Mouse (Mus musculus) megakaryocyte progenitor cell, adult 5-6 weeks (primary cell): ENCODE results near the gene Samd4b. TPM values are rescaled to one million over a fixed set of nuclear protein-coding genes. Genes with fewer than 3 reads are reported as not detected.

Experiments used
- ATAC-seq: replicated peaks from 2 replicates; pipeline ENCODE4 v1.8.0; 2016; ENCODE audit warnings: mild to moderate bottlenecking, moderate TSS enrichment, inconsistent platforms; ENCODE audit not compliant: poor library complexity
- total RNA-seq, 2 experiments: library from RNA; stranded (forward) in 1 of 2; stranded (reverse) in 1 of 2; fragments of 157-497, 149-512 nt in 1 of 2; fragments of 200-1000 nt in 1 of 2; gene quantifications; 2 replicates each; pipeline versions ENCODE4 v1.2.3 to v1.2.4; 2015 to 2017

Gene Samd4b
- total RNA-seq (2015) (20.7 TPM in 2 replicates), total RNA-seq (2017) (2.7 and 4.3 TPM in 2 replicates)

- ATAC-seq, result peak; percentile 95
Measured at GRCm38 (mm10) chr7:28597642-28598446, at the start of gene Samd4b, which contains the start of gene Pak4. Gene Samd4b (minus strand): TSS chr7:28598144. Gene Pak4 (minus strand): TSS chr7:28598185.

GRCm38 (mm10) chr7:28647016-28647415, 49.1 kb upstream of the Samd4b start:
- ATAC-seq, result 0 out of 2 replicates have a peak, but pooled peaks have one; percentile 23

- peak; percentile 42 for ATAC-seq
Measured at GRCm38 (mm10) chr7:28645947-28646475, 48.1 kb upstream of the Samd4b start.

- no peak for ATAC-seq
Measured at GRCm38 (mm10) chr7:28645366-28645765, 47.4 kb upstream of the Samd4b start.

- ATAC-seq, result no peak
Measured at GRCm38 (mm10) chr7:28641546-28641945, 43.6 kb upstream of the Samd4b start.

- ATAC-seq, result no peak
Measured at GRCm38 (mm10) chr7:28637511-28637910, 39.6 kb upstream of the Samd4b start.

- ATAC-seq, result no peak
Measured at GRCm38 (mm10) chr7:28634128-28634527, 36.2 kb upstream of the Samd4b start.

GRCm38 (mm10) chr7:28631073-28631472, 33.1 kb upstream of the Samd4b start, which contains the start of gene Acp7:
Gene Acp7 (minus strand): TSS chr7:28631332.
- no peak for ATAC-seq

GRCm38 (mm10) chr7:28624791-28625190, 26.8 kb upstream of the Samd4b start:
- ATAC-seq, result no peak

- no peak for ATAC-seq
Measured at GRCm38 (mm10) chr7:28619098-28619715, 21.3 kb upstream of the Samd4b start.

- ATAC-seq, result no peak
Measured at GRCm38 (mm10) chr7:28605951-28606350, 8.0 kb upstream of the Samd4b start.

- peak; percentile 44; the same call in 1 of the 2 replicates for ATAC-seq
Measured at GRCm38 (mm10) chr7:28603788-28604187, 5.8 kb upstream of the Samd4b start.

- ATAC-seq, result no peak
Measured at GRCm38 (mm10) chr7:28603136-28603535, 5.2 kb upstream of the Samd4b start.

GRCm38 (mm10) chr7:28601668-28602067, 3.7 kb upstream of the Samd4b start:
- ATAC-seq, result no peak

GRCm38 (mm10) chr7:28601029-28601428, 3.1 kb upstream of the Samd4b start:
- ATAC-seq, result peak; percentile 66

- no peak for ATAC-seq
Measured at GRCm38 (mm10) chr7:28598951-28599350, 1.0 kb upstream of the Samd4b start.

- no peak for ATAC-seq
Measured at GRCm38 (mm10) chr7:28597277-28597570, 720 bp downstream of the Samd4b start.

GRCm38 (mm10) chr7:28596436-28597276, 1.3 kb downstream of the Samd4b start:
- ATAC-seq, result 0 out of 2 replicates have a peak, but pooled peaks have one; percentile 21

- ATAC-seq, result no peak
Measured at GRCm38 (mm10) chr7:28595751-28596435, 2.1 kb downstream of the Samd4b start.
